Mouse (Mus musculus): ENCODE data around the gene Slc22a12. TPM values are rescaled to one million over a fixed set of nuclear protein-coding genes. Genes with fewer than 3 reads are reported as not detected.

Gene Slc22a12
- total and polyA plus RNA-seq, 3 experiments, result 0.17 to 1.2 (median 0.94) TPM

DNA sequence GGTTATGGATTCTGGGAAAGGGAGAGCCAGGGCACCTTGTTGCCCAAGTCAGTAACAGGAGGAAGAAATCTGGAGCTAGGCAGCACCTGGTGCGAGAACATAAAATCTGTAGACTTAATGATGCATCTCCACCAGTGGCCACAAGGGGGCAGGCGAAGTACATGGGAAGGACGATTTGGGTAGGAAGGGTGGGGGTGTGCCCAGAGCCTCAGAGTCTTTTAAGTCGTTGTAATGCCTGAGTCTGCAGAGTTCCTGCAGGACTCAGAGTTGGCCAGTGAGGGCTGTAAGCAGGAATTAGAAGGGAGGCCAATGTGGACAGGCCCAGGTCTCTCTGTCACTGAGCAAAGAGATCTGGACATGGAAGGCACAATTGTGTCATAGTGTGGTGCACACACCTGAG, 53.8 kb downstream of the Slc22a12 start:
- dilution Hi-C loops (cut with MboI; ENCODE audit: extremely low pct_ligation_motif_present, extremely low pct_unique_long_range_greater_than_20kb, low sequenced_read_pairs), result no loop called here
- Histone ChIP-seq H3K27ac (ENCODE audit: insufficient read depth, low read depth) (no peak overlapping the region), H3K9me3 (replicated peaks; ENCODE audit: low read length) (no peaks in the 10 kb centered on the region), H3K79me2 (replicated peaks; ENCODE audit: control insufficient read depth, extremely low read depth, insufficient read depth, poor library complexity, severe bottlenecking) (no peaks in the 10 kb centered on the region), H3K4me2 (ENCODE audit: insufficient read depth, low read depth, poor library complexity, severe bottlenecking) (no peak overlapping the region), H3K9ac (ENCODE audit: insufficient read depth, low read depth) (no peak overlapping the region), H3K4me3 (replicated peaks in 1 of 3; ENCODE audit: low read depth in 2 of 3, low read length in 2 of 3, poor library complexity in 1 of 3) (no peak overlapping the region), H3K36me3 (replicated peaks in 1 of 2; ENCODE audit: control insufficient read depth in 1 of 2, insufficient read depth in 1 of 2, low read length in 1 of 2) (no peaks in the 10 kb centered on the region), H3K27me3 (replicated peaks) (peaks cover 75% of the 10 kb centered on the region), H3K4me1 (ENCODE audit: control insufficient read depth in 1 of 2, insufficient read depth in 2 of 2) (peaks cover 0 to 18% of the 10 kb centered on the region in 2 experiments; a peak in 2 of 4 replicates)
- TF ChIP-seq POLR2AphosphoS2 (IDR thresholded peaks at IDR 0.05; ENCODE audit: low read depth, low read length), result no peak
- no peak for TF ChIP-seq HCFC1 (IDR thresholded peaks at IDR 0.05; ENCODE audit: low read depth, low read length)
- TF ChIP-seq JUN (IDR thresholded peaks at IDR 0.05; ENCODE audit: insufficient read depth, low read depth, low read length), result no peak
- 0 out of 2 replicates have a peak, but pooled peaks have one; percentile 32 for TF ChIP-seq MAX (IDR thresholded peaks at IDR 0.05; ENCODE audit: low read length)
- no peak for TF ChIP-seq JUND (conservative IDR thresholded peaks at IDR 0.05; ENCODE audit: low read depth, low read length)
- no peak for TF ChIP-seq CHD1 (IDR thresholded peaks at IDR 0.05; ENCODE audit: low read depth, low read length)
- 0 out of 2 replicates have a peak, but pooled peaks have one; percentile 28 for TF ChIP-seq MXI1 (IDR thresholded peaks at IDR 0.05; ENCODE audit: low read depth, low read length)
- TF ChIP-seq IRF4 (IDR thresholded peaks at IDR 0.05; ENCODE audit: low read depth, low read length), result 0 out of 2 replicates have a peak, but pooled peaks have one; percentile 28
- TF ChIP-seq SIN3A (IDR thresholded peaks at IDR 0.05; ENCODE audit: low read length), result peak; percentile 52; the same call in 1 of the 2 replicates
- TF ChIP-seq TBP (conservative IDR thresholded peaks at IDR 0.05; ENCODE audit: low read depth, low read length), result no peak
- no peak for TF ChIP-seq GABPA (IDR thresholded peaks at IDR 0.05; ENCODE audit: insufficient replicate concordance, low read depth, low read length)
- TF ChIP-seq MYC (IDR thresholded peaks at IDR 0.05; ENCODE audit: low read depth, low read length), result no peak
- TF ChIP-seq CHD2 (IDR thresholded peaks at IDR 0.05; ENCODE audit: low read length), result peak; percentile 39; the same call in 1 of the 2 replicates
- TF ChIP-seq USF1 (IDR thresholded peaks at IDR 0.05; ENCODE audit: low read depth, low read length), result no peak
- no peak for TF ChIP-seq POLR2A (IDR thresholded peaks at IDR 0.05; ENCODE audit: low read depth, low read length)
- TF ChIP-seq BHLHE40 (IDR thresholded peaks at IDR 0.05; ENCODE audit: low read depth, low read length), result 0 out of 2 replicates have a peak, but pooled peaks have one; percentile 28
- TF ChIP-seq CTCF (conservative IDR thresholded peaks at IDR 0.05 in 1 of 2, IDR thresholded peaks at IDR 0.05 in 1 of 2; ENCODE audit: low read depth in 2 of 2, low read length in 2 of 2), result peak; percentile 87 to 99
- 0 out of 2 replicates have a peak, but pooled peaks have one; percentile 37 for TF ChIP-seq ELF1 (IDR thresholded peaks at IDR 0.05; ENCODE audit: low read depth, low read length)
- no peak for TF ChIP-seq USF2 (conservative IDR thresholded peaks at IDR 0.05; ENCODE audit: low read depth, low read length)
- TF ChIP-seq MAFK (IDR thresholded peaks at IDR 0.05; ENCODE audit: insufficient replicate concordance, low read length), result no peak; the same call in 1 of the 2 replicates
- no peak for TF ChIP-seq PAX5 (IDR thresholded peaks at IDR 0.05; ENCODE audit: low read length)
- no peak for TF ChIP-seq NRF1 (IDR thresholded peaks at IDR 0.05; ENCODE audit: low read depth, low read length)
- TF ChIP-seq RAD21 (IDR thresholded peaks at IDR 0.05; ENCODE audit: low read depth, low read length), result peak; percentile 99
- TF ChIP-seq ZMIZ1 (IDR thresholded peaks at IDR 0.05; ENCODE audit: low read depth, low read length), result no peak
- no peak for TF ChIP-seq ZNF384 (IDR thresholded peaks at IDR 0.05; ENCODE audit: low read depth, low read length)
- no peak for TF ChIP-seq KAT2A (IDR thresholded peaks at IDR 0.05; ENCODE audit: insufficient replicate concordance, low read length)
- TF ChIP-seq MEF2A (IDR thresholded peaks at IDR 0.05; ENCODE audit: borderline replicate concordance, low read depth, low read length), result no peak
- peak; percentile 88 for TF ChIP-seq ZC3H11A (IDR thresholded peaks at IDR 0.05; ENCODE audit: low read depth, low read length)
- TF ChIP-seq SMC3 (IDR thresholded peaks at IDR 0.05; ENCODE audit: low read depth, low read length), result peak; percentile 92
- TF ChIP-seq TCF12 (IDR thresholded peaks at IDR 0.05; ENCODE audit: low read depth, low read length), result no peak
- no peak for TF ChIP-seq UBTF (IDR thresholded peaks at IDR 0.05; ENCODE audit: low read depth, low read length)
- TF ChIP-seq ETS1 (conservative IDR thresholded peaks at IDR 0.05; ENCODE audit: low read depth, low read length), result no peak
- peak; percentile 55; the same call in 1 of the 2 replicates for TF ChIP-seq NELFE (IDR thresholded peaks at IDR 0.05; ENCODE audit: low read depth, low read length)
- TF ChIP-seq E2F4 (IDR thresholded peaks at IDR 0.05; ENCODE audit: insufficient replicate concordance, low read depth, low read length), result 0 out of 2 replicates have a peak, but pooled peaks have one; percentile 53
- peak; percentile 96 for TF ChIP-seq MAZ (IDR thresholded peaks at IDR 0.05; ENCODE audit: low read depth, low read length)
- no peak for TF ChIP-seq EP300 (IDR thresholded peaks at IDR 0.05; ENCODE audit: low read length)
- no peak for TF ChIP-seq RCOR1 (conservative IDR thresholded peaks at IDR 0.05; ENCODE audit: low read depth, low read length)
- no peak for TF ChIP-seq ZKSCAN1 (IDR thresholded peaks at IDR 0.05; ENCODE audit: borderline replicate concordance, low read depth, low read length)
- in situ Hi-C loops (cut with MboI; ENCODE audit: low pct_ligation_motif_present, low pct_unique_long_range_greater_than_20kb, low sequenced_read_pairs), result no loop called here
- DNase-seq (ENCODE audit: extremely low read depth), result peak; percentile 83
